Mouse (Mus musculus) stomach, postnatal 0 days (tissue): ENCODE data around the gene Nras.

Experiments
- CTCF ChIP-seq: IDR thresholded peaks from 2 replicates; pipeline ENCODE4 v1.5.1; 2016; ENCODE audit warnings: antibody characterized with exemption, low read depth, mild to moderate bottlenecking, moderate library complexity
- EP300 ChIP-seq: optimal IDR thresholded peaks from 2 replicates; pipeline ENCODE3; 2016; ENCODE audit warnings: antibody characterized with exemption

GRCm38 (mm10) chr3:103019462-103019861 is 38.6 kb upstream of the Nras start:
- TF ChIP-seq CTCF: no peak
- TF ChIP-seq EP300: no peak
